Mouse (Mus musculus): ENCODE results near the gene Bbof1. TPM values are rescaled to one million over a fixed set of nuclear protein-coding genes. Genes with fewer than 3 reads are reported as not detected.
A peak's percentile ranks its signal among the peaks of the same experiment; 100 is the strongest.

The Bbof1 gene
- total and polyA plus RNA-seq, 2 experiments from 2014 or later = 2.2 to 2.3 TPM

DNA sequence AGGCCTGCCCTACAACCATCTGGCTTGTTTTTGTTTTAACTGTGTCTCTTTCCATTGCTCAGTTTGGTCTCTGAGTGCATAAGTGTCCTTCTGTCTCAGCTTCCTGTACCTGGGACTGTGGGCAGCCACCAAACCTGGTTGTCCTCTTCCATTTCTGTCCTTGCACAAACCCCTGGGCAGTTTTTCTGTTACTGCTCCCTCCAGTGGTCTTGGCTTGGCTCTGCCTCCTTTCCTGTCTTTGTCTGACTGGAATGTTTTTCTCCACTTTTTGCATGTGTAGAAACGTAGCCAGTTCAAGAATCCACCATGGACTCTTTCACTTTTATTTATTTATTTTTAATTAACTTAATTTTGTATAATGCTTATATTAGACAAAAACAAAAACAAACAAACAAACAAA lies 51.0 kb downstream of the Bbof1 start:
- 64% methylated on average over 1 of the region's 1 CpGs for WGBS
- Histone ChIP-seq H3K4me1 (ENCODE audit: insufficient read depth, low read length) (no peaks in the 10 kb centered on the region), H3K9ac (replicated peaks; ENCODE audit: low read length) (no peak overlapping the region), H3K9me3 (ENCODE audit: low read length) (no peaks in the 10 kb centered on the region), H3K27me3 (ENCODE audit: insufficient read depth, low read length) (no peaks in the 10 kb centered on the region), H3K27ac (no peak overlapping the region), H3K4me2 (ENCODE audit: low read depth, low read length) (no peak overlapping the region), H3K4me3 (ENCODE audit: low read length) (no peak overlapping the region), H3K36me3 (ENCODE audit: insufficient read depth, low read length) (peaks cover 29% of the 10 kb centered on the region; the same call in 1 of the 2 replicates)
- ATAC-seq (no peak), DNase-seq (ENCODE audit: low spot score) (no peak)
- TF ChIP-seq CTCF (IDR thresholded peaks at IDR 0.05; ENCODE audit: low read depth) = peak; percentile 32

DNA sequence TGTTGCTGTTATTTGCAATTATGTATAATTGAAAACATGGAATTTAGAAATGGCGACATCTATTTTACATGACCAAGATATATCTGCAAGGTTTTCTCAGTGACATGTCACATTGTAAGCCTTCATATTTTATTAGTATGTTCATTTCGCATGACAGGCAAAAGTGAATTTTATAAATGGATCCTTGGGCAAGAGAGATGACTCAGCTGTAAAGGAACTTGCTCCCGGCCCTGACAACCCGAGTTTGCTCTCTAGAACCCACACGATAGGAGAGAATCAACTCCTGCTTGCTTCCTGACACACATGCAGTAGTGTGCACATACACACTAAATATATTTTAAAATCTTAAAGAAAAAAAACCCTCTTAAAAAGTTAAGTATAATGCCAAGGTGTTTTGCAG lies 52.5 kb downstream of the Bbof1 start:
- no peak for TF ChIP-seq CTCF (IDR thresholded peaks at IDR 0.05; ENCODE audit: low read depth)
- no peak overlapping the region for H3K4me2 ChIP-seq (ENCODE audit: low read depth, low read length)
- H3K27ac ChIP-seq = no peak overlapping the region
- no peak overlapping the region for H3K4me3 ChIP-seq (ENCODE audit: low read length)
- H3K27me3 ChIP-seq (ENCODE audit: insufficient read depth, low read length) = no peaks in the 10 kb centered on the region
- H3K4me1 ChIP-seq (ENCODE audit: insufficient read depth, low read length) = no peaks in the 10 kb centered on the region
- no peaks in the 10 kb centered on the region for H3K9me3 ChIP-seq (ENCODE audit: low read length)
- no peak overlapping the region for H3K9ac ChIP-seq (replicated peaks; ENCODE audit: low read length)
- no peak for ATAC-seq
- peaks cover 31% of the 10 kb centered on the region; the same call in 1 of the 2 replicates for H3K36me3 ChIP-seq (ENCODE audit: insufficient read depth, low read length)
- 91% methylated on average over 5 of the region's 5 CpGs for WGBS
- no peak for DNase-seq (ENCODE audit: low spot score)

DNA sequence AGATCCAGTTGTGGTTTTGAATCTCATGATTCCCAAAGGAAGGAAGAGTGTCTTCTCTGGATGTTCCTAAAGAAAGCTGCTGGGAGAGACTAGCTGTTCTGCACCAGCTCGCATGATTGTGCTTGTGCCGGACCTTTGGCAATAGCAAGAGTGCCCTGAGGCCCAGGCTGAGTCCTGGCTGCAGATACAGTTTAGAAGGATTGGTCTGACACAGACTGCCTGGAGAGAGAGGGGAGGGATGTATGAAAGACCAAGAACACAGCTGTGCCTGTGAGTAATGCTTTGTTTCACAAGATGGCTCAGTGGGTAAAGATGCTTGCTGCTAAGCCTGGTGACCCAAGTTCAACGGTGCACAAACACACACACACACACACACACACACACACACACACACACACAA lies 54.0 kb downstream of the Bbof1 start:
- H3K4me3 ChIP-seq (ENCODE audit: low read length) = no peak overlapping the region
- ATAC-seq (no peak), DNase-seq (ENCODE audit: low spot score) (no peak)
- 77% methylated on average over 3 of the region's 3 CpGs for WGBS
- TF ChIP-seq CTCF (IDR thresholded peaks at IDR 0.05; ENCODE audit: low read depth) = no peak
- H3K4me1 ChIP-seq (ENCODE audit: insufficient read depth, low read length) = no peaks in the 10 kb centered on the region
- no peak overlapping the region for H3K27ac ChIP-seq
- no peaks in the 10 kb centered on the region for H3K27me3 ChIP-seq (ENCODE audit: insufficient read depth, low read length)
- no peak overlapping the region for H3K9ac ChIP-seq (replicated peaks; ENCODE audit: low read length)
- peaks cover 31% of the 10 kb centered on the region; the same call in 1 of the 2 replicates for H3K36me3 ChIP-seq (ENCODE audit: insufficient read depth, low read length)
- no peak overlapping the region for H3K4me2 ChIP-seq (ENCODE audit: low read depth, low read length)
- H3K9me3 ChIP-seq (ENCODE audit: low read length) = no peaks in the 10 kb centered on the region

DNA sequence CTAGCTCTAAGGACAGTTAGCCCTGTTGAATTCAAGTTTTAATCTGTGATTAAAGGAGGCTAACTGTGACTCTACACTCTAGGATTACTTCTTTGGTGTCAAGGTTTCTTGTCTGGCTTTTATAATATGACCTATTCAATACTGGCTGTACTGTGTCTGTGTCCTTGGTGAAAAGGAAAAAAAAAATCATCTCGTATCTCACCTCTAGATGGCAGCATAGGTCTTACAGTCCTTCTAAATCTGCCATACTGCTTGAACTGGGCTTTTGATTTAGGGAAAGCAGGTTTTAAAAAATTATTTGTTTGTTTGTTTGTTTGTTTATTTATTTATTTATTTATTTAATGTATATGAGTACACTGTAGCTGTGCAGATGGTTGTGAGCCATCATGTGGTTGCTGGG lies 59.8 kb downstream of the Bbof1 start:
- Histone ChIP-seq H3K9me3 (ENCODE audit: low read length) (no peaks in the 10 kb centered on the region), H3K4me3 (ENCODE audit: low read length) (no peak overlapping the region), H3K27ac (no peak overlapping the region), H3K36me3 (ENCODE audit: insufficient read depth, low read length) (peaks cover 17% of the 10 kb centered on the region; the same call in 1 of the 2 replicates), H3K27me3 (ENCODE audit: insufficient read depth, low read length) (no peaks in the 10 kb centered on the region), H3K4me1 (ENCODE audit: insufficient read depth, low read length) (no peaks in the 10 kb centered on the region), H3K4me2 (ENCODE audit: low read depth, low read length) (no peak overlapping the region), H3K9ac (replicated peaks; ENCODE audit: low read length) (no peak overlapping the region)
- no peak for ATAC-seq
- DNase-seq (ENCODE audit: low spot score) = peak; percentile 78
- TF ChIP-seq CTCF (IDR thresholded peaks at IDR 0.05; ENCODE audit: low read depth) = peak; percentile 77
- WGBS = 2% methylated on average over 1 of the region's 1 CpGs

DNA sequence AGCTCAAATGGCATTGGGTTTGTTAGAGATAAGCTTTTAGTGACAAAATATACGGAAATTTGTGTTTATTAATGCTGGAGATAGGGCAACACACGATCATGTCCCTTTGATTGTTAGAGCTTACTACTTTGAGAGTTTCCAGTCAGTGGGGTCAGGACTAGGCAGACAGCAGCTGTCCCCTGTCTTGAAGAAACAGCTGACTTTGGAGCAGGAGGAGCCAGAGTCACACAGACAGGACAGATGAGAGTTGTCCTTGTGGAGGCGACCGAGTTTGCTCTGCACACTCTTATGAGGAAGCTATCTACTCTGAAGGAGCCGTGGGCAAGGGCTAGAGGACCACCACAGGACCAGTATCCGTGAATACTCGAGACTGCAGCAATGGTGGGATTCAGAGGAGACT lies 70.1 kb downstream of the Bbof1 start:
- Histone ChIP-seq H3K9ac (replicated peaks; ENCODE audit: low read length) (no peak overlapping the region), H3K4me3 (ENCODE audit: low read length) (no peak overlapping the region), H3K9me3 (ENCODE audit: low read length) (no peaks in the 10 kb centered on the region), H3K4me2 (ENCODE audit: low read depth, low read length) (no peak overlapping the region), H3K27me3 (ENCODE audit: insufficient read depth, low read length) (no peaks in the 10 kb centered on the region), H3K27ac (no peak overlapping the region), H3K4me1 (ENCODE audit: insufficient read depth, low read length) (no peaks in the 10 kb centered on the region), H3K36me3 (ENCODE audit: insufficient read depth, low read length) (no peaks in the 10 kb centered on the region; the same call in 1 of the 2 replicates)
- WGBS = 96% methylated on average over 7 of the region's 7 CpGs
- DNase-seq (ENCODE audit: low spot score) (no peak), ATAC-seq (no peak)
- TF ChIP-seq CTCF (IDR thresholded peaks at IDR 0.05; ENCODE audit: low read depth) = no peak

DNA sequence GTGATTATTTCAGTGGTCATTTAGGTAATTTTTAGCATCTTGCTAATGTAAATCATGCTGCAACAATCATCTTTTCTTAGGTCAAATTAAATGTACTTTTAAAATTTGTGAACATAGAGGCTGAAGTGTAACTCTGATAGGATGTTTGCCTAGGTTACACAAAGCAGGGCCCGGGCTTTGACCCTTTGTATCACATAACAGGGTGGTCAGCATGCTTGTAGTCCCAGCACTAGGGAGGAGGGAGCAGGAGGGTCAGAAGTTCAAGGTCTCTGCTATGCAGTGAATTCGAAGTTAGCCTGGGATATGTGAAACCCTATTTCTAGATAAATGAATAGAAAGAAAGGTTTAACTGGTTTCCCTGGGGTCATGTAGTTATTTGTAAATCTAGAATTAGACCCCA lies 72.4 kb downstream of the Bbof1 start:
- no peak for ATAC-seq
- WGBS = 74% methylated on average over 2 of the region's 2 CpGs

DNA sequence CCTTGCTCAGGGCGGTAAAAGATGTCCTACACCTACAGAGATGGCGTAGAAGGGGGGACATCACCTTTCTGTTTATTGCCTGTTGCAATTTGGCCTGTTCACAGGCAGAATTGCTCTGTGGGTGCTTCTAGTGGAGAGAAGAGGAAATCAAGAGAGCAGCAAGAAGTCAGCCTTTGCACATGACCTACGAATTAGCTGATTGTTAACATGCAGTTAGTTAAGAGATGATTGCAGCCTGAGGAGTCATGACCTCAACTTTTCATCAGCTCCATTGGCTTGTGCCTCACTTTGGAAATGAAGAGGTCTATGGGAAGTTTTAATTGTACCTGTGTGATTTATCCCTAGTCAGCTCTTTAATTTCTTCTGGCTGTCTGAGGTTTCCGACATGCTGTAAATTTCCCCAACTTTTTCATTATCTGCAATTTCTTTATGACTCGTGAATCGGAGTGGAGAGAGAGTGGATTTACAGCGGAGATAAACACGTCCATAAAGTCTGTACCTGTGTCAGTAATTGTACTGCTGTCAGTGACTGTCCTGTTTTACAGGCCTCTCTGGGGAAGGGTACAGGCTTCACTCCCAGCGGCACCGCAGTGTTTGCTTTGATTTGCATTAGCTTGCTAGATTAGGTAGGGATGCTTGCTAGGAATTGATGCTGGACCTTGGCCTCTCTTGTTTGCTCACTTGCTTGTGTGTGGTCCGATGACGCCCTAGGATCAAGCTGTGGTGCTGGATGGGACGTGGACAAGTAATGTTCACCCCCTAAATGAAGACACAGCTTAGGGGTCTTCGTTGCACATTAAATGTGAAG lies 74.1 kb downstream of the Bbof1 start:
- no peaks in the 10 kb centered on the region for H3K9me3 ChIP-seq (ENCODE audit: low read length)
- H3K27ac ChIP-seq = no peak overlapping the region
- H3K9ac ChIP-seq (replicated peaks; ENCODE audit: low read length) = no peak overlapping the region
- no peak for ATAC-seq
- WGBS = 93% methylated on average over 14 of the region's 14 CpGs
- no peak for TF ChIP-seq CTCF (IDR thresholded peaks at IDR 0.05; ENCODE audit: low read depth)
- no peaks in the 10 kb centered on the region for H3K36me3 ChIP-seq (ENCODE audit: insufficient read depth, low read length)
- no peaks in the 10 kb centered on the region for H3K4me1 ChIP-seq (ENCODE audit: insufficient read depth, low read length)
- no peak overlapping the region for H3K4me2 ChIP-seq (ENCODE audit: low read depth, low read length)
- no peak for DNase-seq (ENCODE audit: low spot score)
- no peak overlapping the region for H3K4me3 ChIP-seq (ENCODE audit: low read length)
- H3K27me3 ChIP-seq (ENCODE audit: insufficient read depth, low read length) = no peaks in the 10 kb centered on the region

More for the DNA sequence above, 72.4 kb downstream of the Bbof1 start:
- no peak for DNase-seq (ENCODE audit: low spot score)
- H3K4me2 ChIP-seq (ENCODE audit: low read depth, low read length) = no peak overlapping the region
- no peak for TF ChIP-seq CTCF (IDR thresholded peaks at IDR 0.05; ENCODE audit: low read depth)
- no peaks in the 10 kb centered on the region for H3K9me3 ChIP-seq (ENCODE audit: low read length)
- no peaks in the 10 kb centered on the region for H3K27me3 ChIP-seq (ENCODE audit: insufficient read depth, low read length)
- no peaks in the 10 kb centered on the region; the same call in 1 of the 2 replicates for H3K36me3 ChIP-seq (ENCODE audit: insufficient read depth, low read length)
- no peak overlapping the region for H3K9ac ChIP-seq (replicated peaks; ENCODE audit: low read length)
- no peak overlapping the region for H3K4me3 ChIP-seq (ENCODE audit: low read length)
- H3K27ac ChIP-seq = no peak overlapping the region
- no peaks in the 10 kb centered on the region for H3K4me1 ChIP-seq (ENCODE audit: insufficient read depth, low read length)
